Mouse (Mus musculus): Measurements from ENCODE around the gene Tspan17.
A peak's percentile ranks its signal among the peaks of the same experiment; 100 is the strongest.

The Tspan17 gene

DNA sequence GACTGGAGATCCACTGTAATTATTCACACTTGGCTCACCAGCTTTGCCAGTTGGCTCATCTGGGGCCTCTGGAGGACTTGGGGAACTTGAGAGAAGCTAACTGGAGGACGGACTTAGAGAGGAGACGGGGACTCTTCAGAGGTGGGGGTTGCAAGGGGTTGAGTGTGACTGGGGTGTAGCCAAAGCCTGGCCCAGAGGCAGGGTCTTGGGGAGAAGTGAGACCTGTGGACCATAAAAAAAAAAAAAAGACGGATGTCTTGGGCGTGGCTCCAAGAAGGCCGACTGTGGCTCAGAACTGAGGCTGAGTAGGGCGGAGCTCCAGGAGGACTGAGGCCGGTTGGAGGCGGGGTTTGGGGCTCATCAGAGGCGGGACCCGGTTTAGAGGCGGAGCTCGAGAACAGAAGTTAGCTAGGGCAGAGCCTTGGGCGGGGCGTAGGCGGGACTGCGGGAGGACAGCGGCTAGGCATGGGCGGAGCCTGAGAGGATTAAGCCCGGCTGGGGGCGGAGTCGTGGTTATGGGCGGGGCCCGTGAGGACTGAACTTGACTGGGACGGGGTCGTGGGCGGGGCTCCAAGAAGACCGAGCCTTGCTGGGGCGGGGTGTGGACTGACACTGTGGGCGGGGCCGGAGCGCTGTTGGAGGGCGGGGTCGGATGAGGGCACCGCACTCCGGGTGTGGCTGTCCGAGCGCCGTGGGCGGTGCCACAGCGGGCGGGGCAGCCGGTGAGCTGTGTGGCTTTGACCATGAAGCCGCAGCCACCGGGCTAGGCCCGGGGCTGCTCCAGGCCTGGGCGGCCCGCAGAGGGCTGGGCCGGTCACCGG is at the start of gene Tspan17:
Tspan17 (plus strand) TSS at position 638 of the 821 bp plus-strand sequence.
- DNase-seq (ENCODE audit: low read depth, low spot score), result peak; percentile 100

DNA sequence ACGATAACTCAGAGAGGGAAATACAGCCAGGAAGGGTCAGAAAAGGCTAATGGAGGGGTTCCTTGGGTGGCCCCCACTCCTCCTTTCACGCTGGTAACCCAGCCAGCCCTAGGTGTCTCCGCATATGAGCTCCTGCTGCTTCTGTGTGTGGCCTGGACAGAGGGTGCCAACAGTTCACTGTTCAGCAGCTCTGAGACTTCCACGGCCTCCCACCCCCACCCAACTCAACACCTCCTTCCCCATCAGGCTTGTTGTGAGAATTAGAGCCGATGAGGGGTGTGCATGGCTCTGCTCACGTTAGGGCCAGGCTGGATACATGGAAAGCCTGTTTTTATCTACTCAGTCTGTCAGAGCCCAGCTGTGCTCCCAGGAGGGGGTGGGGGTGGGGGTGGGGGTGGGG is 43.1 kb upstream of the Tspan17 start:
- DNase-seq (ENCODE audit: low read depth, low spot score), result no peak

DNA sequence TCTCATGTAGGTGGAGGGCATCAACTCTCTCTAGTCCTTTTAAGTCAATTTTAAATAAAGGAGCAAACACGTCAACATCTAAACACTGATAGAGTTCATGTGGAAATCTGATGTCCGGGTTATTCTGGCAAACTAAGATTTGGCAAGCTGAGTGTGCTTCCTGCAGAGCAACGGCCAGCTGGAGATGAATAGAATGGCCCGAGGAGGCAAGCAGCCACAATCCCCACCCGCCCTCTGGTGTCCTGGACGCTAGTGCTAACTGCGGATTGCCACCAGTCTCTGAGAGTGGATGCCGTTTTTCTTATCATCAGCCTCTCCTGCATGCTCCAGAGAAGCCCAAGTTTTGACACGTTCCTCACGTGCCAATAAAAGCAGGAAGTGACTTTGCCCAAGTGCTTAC is 42.3 kb upstream of the Tspan17 start:
- DNase-seq (ENCODE audit: low read depth, low spot score), result no peak

GRCm38 (mm10) chr13:54748190-54748589 is 41.0 kb upstream of the Tspan17 start:
- DNase-seq (ENCODE audit: low read depth, low spot score), result no peak

DNA sequence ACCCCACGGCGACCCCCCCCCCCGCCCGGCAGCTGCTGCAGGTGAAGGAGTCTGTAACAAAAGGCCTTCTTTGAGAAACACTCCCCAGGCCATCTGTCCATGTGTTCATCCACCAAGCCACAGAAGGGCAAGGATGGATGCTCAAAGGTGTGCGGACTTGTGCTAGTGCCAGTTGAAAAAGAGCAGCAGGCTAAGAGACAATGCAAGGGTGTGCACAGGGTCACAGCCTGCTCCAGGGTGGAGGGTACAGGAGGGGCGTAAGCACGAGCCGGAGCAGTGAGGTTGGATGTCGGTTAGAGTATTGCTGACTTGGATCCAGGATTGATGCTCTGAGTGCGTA is 40.5 kb upstream of the Tspan17 start:
- DNase-seq (ENCODE audit: low read depth, low spot score), result no peak

DNA sequence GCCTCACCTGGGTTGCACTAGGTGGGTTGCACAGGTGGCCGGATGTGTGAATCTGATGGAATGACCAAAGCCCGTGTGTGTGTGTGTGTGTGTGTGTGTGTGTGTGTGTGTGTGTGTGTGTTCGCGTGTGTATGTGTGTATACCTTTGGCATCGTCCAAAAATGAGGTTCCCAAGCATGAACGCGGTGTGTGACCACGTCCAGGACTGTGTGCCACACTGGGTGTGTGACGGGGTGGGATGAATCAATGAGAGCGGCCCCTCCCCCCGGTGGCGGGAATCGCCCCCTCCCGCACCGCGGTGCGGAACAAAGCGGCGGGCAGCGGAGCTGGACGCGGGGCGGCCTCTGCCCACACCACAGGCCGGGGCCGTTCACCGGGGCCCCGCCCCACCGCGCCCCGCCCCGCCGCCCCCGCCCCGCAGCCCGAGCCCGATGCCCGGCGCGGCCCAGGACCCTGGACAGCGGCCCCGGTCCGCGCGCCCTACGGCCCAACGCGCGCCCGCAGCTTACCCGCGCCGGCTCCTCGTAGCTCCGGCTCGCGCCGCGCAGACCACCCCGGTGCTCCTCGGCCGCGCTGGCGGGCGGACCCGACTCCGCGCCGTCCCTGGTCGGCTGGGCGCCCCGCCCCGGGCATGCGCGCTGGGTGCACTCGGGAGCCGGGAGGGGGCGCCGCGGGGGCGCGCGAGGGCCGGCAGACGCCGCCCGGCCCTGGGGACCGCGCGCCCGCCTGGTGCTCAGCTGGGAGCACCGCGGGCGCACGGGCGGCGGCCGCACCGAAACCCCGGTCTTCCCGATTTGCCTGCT is 39.9 kb upstream of the Tspan17 start:
- no peak for DNase-seq (ENCODE audit: low read depth, low spot score)

DNA sequence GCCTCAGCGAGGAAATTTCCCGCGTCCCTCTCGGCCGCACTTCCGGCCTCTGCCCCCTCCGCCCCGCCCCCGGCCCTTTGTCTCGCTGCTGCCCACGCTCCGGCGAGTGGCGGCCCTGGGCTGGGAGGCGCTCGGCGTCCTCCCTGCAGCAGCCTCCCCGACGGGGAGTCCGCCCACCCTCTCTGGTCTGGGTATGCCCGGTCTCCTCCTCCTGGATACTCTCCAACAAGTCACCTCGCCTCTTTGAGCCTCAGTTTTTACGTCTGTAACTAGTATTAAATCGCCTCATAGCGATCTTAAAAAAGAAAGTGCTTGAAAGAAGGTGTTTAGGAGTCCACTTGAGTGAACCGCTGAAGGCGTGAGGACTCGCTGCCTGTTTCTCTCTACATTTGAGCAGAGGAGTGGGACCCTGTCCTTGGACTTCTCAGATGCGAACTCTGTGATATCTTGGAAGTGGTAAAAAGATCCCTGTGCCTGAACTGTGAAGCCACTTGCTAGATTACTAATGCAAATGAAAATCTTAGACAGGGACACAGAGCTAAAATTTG is 39.2 kb upstream of the Tspan17 start, which contains the start of gene Gprin1:
Gprin1 (minus strand) TSS at position 11 of the 548 bp plus-strand sequence.
- no peak for DNase-seq (ENCODE audit: low read depth, low spot score)

GRCm38 (mm10) chr13:54750699-54751098 is 38.5 kb upstream of the Tspan17 start:
- DNase-seq (ENCODE audit: low read depth, low spot score), result peak; percentile 30

GRCm38 (mm10) chr13:54752656-54753055 is 36.5 kb upstream of the Tspan17 start:
- no peak for DNase-seq (ENCODE audit: low read depth, low spot score)

GRCm38 (mm10) chr13:54753733-54754132 is 35.4 kb upstream of the Tspan17 start:
- no peak for DNase-seq (ENCODE audit: low read depth, low spot score)

DNA sequence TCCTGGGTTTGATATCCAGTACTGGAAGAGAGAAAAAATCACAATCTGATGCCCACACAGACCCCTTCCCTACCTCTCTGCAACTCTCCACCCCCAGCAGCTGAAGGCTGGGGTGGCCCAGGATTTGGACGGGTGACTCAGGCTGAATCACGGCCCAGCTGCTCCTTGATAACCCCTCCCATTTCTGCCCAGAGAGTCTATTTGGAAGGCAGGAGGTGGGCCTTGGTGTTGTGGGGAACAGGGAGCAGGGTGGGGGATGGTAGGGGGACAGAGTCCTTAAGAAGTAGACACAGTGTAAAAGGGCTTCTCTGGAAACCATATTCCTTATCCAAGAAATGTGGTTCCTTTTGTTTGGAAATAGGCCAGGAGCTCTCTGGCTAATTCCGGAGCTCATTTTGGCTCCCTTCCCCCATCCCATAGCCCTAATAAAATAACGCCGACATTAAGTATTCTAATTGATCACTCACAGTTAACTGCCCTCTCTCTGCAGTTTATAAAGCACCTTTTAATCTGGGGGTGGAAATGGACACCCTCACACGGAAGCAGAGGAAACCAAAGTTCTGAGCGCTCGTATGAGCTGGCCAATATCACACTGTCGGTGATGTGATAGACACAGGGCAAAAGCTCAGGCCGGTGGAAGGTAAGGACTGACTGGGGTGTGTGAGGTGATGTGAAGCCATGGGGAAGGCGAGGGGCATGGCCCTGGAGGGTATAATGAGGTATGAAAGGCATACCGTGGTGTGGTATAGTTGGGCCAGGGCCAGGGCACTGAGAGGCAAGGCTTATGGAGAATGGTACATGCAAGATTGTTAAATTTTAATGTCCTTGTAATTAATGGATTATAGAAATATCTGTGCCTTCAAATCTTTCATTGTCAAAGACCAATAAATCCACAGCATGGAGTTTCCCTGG is 34.8 kb upstream of the Tspan17 start:
- no peak for DNase-seq (ENCODE audit: low read depth, low spot score)

DNA sequence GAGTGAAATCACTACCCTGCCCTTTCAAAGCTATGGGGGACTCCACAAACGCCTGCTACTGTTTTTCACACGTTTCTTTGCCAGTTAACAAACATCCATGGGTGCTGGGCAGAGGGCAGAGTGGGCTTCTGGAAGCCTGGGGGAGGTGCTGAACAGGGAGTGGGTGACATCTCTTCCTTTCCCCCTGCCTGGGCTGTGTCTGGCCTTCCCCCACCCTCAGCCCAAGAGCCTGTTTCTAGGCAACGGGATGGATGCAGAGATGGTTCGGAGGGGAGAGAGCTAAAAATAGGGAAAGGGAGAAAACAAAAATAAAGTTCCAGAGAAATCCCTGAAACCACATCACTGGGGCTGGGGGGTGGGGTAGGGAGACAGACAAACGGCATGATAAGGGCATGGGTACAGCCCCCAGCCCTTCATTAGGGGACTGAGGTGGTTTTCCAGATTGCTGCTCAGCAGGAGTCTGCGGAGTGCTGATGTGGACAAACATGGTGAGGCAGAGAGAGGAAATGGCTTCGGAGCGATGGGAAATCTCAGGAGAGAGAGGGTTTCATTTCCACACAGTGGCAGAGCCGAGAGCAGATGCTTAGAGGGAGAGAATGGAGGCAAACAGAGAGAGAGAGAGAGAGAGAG is 33.9 kb upstream of the Tspan17 start:
- no peak for DNase-seq (ENCODE audit: low read depth, low spot score)

- DNase-seq (ENCODE audit: low read depth, low spot score), result no peak
These were observed 32.9 kb upstream of the Tspan17 start for GRCm38 (mm10) chr13:54756156-54756712.

- no peak for DNase-seq (ENCODE audit: low read depth, low spot score)
These were observed 31.9 kb upstream of the Tspan17 start for GRCm38 (mm10) chr13:54757093-54757830.

DNA sequence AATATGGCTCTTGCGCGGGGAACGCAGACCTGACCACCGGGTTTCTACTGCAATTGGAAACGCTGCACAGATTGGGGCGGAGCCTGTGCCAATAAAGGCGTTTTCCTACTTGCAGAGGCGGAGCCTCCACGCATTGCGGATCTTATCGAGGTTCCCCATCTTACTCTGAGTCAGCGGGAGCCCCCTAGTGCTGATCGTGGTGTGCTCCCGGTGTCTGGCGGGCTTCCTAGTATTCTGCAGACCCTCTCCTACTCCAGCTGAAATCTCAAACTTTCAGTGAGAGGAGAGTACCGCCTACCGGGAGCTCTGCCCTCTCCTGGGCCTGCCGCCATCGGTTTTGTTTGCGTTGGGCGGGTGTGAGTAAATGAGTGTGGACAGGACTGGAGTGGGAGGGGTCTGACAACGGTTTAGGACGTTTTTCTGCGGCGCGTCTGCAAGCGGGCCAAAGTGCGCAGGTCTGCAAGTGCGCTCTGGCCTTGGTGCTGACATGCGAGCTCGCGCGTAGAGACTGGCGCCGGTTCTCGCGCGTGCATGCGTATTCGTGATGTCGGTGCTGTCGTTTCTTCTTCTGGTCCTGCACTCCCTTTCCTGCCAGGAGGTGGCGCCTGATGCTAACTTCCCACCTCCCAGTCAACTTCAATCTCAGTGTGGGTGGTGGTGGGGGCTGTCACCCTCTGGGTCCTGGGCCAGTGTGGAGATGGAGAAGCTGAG is 31.0 kb upstream of the Tspan17 start:
- peak; percentile 91 for DNase-seq (ENCODE audit: low read depth, low spot score)

GRCm38 (mm10) chr13:54758756-54759470 is 30.3 kb upstream of the Tspan17 start:
- DNase-seq (ENCODE audit: low read depth, low spot score), result no peak

DNA sequence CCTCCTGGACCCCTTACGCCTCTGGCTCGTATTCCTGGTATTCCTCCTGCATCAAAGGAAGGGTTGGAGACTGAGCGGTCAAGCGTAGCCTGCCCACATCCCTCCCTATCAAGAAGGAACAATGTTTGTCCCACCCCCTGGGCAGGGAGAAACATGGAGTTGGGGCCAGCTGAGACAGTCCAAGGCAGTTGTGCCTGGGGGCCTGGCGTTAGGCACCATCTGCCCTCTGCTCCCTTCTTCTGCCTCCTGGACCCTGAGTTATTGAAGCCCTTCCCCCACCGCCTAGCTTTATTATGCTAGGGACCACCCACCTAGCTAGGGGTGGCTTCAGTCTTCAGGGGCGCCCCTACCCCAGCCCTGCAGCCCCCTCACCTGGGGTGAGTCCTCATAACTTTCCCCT is 29.7 kb upstream of the Tspan17 start:
- DNase-seq (ENCODE audit: low read depth, low spot score), result no peak

- no peak for DNase-seq (ENCODE audit: low read depth, low spot score)
These were observed 28.9 kb upstream of the Tspan17 start for GRCm38 (mm10) chr13:54760164-54760795.

Measured in A20 (cell line).